Mouse (Mus musculus) thymus, adult 2 months (tissue): ENCODE measurements at regions not wholly inside any gene's neighbourhood (a gene's known extent, or its start where the extent isn't known, plus 50 kb on each side); places are given as distances from the start of the nearest gene placed in this dataset.

Experiments used
- DNase-seq: peaks from one replicate; pipeline ENCODE4 v3.0.0; 2021
- H3K27ac ChIP-seq: fragments of 200-500 bp; 2 replicates; pipeline ENCODE4 v1.5.1; 2012; ENCODE audit warnings: low read length, control low read depth; ENCODE audit not compliant: control insufficient read depth, insufficient read depth
- H3K27me3 ChIP-seq: fragments of 200-500 bp; 2 replicates; pipeline ENCODE4 v1.6.1; 2012; ENCODE audit warnings: mild to moderate bottlenecking, low read length, moderate library complexity, mixed read lengths; ENCODE audit not compliant: control insufficient read depth, insufficient read depth
- H3K36me3 ChIP-seq: fragments of 200-500 bp; 2 replicates; pipeline ENCODE4 v1.6.1; 2012; ENCODE audit warnings: mild to moderate bottlenecking, low read length, moderate library complexity; ENCODE audit not compliant: control insufficient read depth, insufficient read depth
- H3K4me1 ChIP-seq: fragments of 200-500 bp; replicated peaks from 2 replicates; pipeline ENCODE4 v1.6.1; 2012; ENCODE audit warnings: low read length; ENCODE audit not compliant: control insufficient read depth, insufficient read depth
- H3K4me3 ChIP-seq: fragments of 200-500 bp; 2 replicates; pipeline ENCODE4 v1.5.1; 2012; ENCODE audit warnings: mild to moderate bottlenecking, low read length, control low read depth, moderate library complexity; ENCODE audit not compliant: control insufficient read depth, insufficient read depth
- CTCF ChIP-seq: fragments of 200-500 bp; IDR thresholded peaks from 2 replicates; pipeline ENCODE4 v1.5.1; 2012; ENCODE audit warnings: mild to moderate bottlenecking, control low read depth, low read length, moderate library complexity, borderline replicate concordance; ENCODE audit not compliant: control insufficient read depth, poor library complexity, insufficient read depth; ENCODE audit errors: extremely low read depth
- POLR2A ChIP-seq: fragments of 200-500 bp; IDR thresholded peaks from 2 replicates; pipeline ENCODE4 v1.6.1; 2012; ENCODE audit warnings: mild to moderate bottlenecking, low read length, control low read depth, moderate library complexity; ENCODE audit not compliant: control insufficient read depth, poor library complexity, insufficient read depth; ENCODE audit errors: extremely low read depth
- WGBS: fragments of 180-500 bp; shearing (Covaris S2); methylation state at CpG from one replicate; pipeline ENCODE4 v1.1.7; 2018; 5-methylcytosine and 5-hydroxymethylcytosine counted together

- WGBS, result 94% methylated on average over 2 of the region's 2 CpGs
- no peaks in the 10 kb centered on the region for H3K27me3 ChIP-seq
- DNase-seq, result no peak
- H3K36me3 ChIP-seq, result no peaks in the 10 kb centered on the region
- H3K4me3 ChIP-seq, result no peak overlapping the region
- H3K4me1 ChIP-seq, result no peaks in the 10 kb centered on the region
- TF ChIP-seq CTCF (no peak), POLR2A (no peak)
- no peak overlapping the region for H3K27ac ChIP-seq
Observed at GRCm38 (mm10) chr4:55976265-55976664, 444.0 kb upstream of the Klf4 start.

- no peak overlapping the region for H3K27ac ChIP-seq
- no peaks in the 10 kb centered on the region for H3K4me1 ChIP-seq
- H3K36me3 ChIP-seq, result no peaks in the 10 kb centered on the region
- TF ChIP-seq POLR2A (no peak), CTCF (no peak)
- 100% methylated on average over 1 of the region's 1 CpGs for WGBS
- no peak overlapping the region for H3K4me3 ChIP-seq
- no peaks in the 10 kb centered on the region for H3K27me3 ChIP-seq
- DNase-seq, result no peak
Observed at GRCm38 (mm10) chr4:55973706-55974105, 441.4 kb upstream of the Klf4 start.

GRCm38 (mm10) chr4:55972235-55972819 is 440.1 kb upstream of the Klf4 start:
- Histone ChIP-seq H3K27ac (no peak overlapping the region), H3K36me3 (no peaks in the 10 kb centered on the region), H3K4me3 (no peak overlapping the region), H3K27me3 (no peaks in the 10 kb centered on the region), H3K4me1 (no peaks in the 10 kb centered on the region)
- no peak for DNase-seq
- WGBS, result 89% methylated on average over 7 of the region's 7 CpGs
- TF ChIP-seq CTCF, result no peak
- TF ChIP-seq POLR2A, result no peak

GRCm38 (mm10) chr4:55960063-55960462 is 427.8 kb upstream of the Klf4 start:
- DNase-seq, result no peak
- H3K4me3 ChIP-seq, result no peak overlapping the region
- no peaks in the 10 kb centered on the region for H3K4me1 ChIP-seq
- TF ChIP-seq CTCF (no peak), POLR2A (no peak)
- H3K36me3 ChIP-seq, result no peaks in the 10 kb centered on the region
- H3K27ac ChIP-seq, result no peak overlapping the region
- no peaks in the 10 kb centered on the region for H3K27me3 ChIP-seq
- 97% methylated on average over 1 of the region's 1 CpGs for WGBS

GRCm38 (mm10) chr4:55953701-55954100 is 421.4 kb upstream of the Klf4 start:
- no peak for TF ChIP-seq CTCF
- no peak for TF ChIP-seq POLR2A
- no peak for DNase-seq
- Histone ChIP-seq H3K4me1 (no peaks in the 10 kb centered on the region), H3K36me3 (no peaks in the 10 kb centered on the region), H3K27me3 (no peaks in the 10 kb centered on the region), H3K27ac (no peak overlapping the region), H3K4me3 (no peak overlapping the region)
- 90% methylated on average over 1 of the region's 1 CpGs for WGBS

- Histone ChIP-seq H3K4me1 (no peaks in the 10 kb centered on the region), H3K36me3 (no peaks in the 10 kb centered on the region), H3K4me3 (no peak overlapping the region), H3K27ac (no peak overlapping the region), H3K27me3 (no peaks in the 10 kb centered on the region)
- 93% methylated on average over 3 of the region's 3 CpGs for WGBS
- no peak for TF ChIP-seq POLR2A
- TF ChIP-seq CTCF, result no peak
- DNase-seq, result no peak
Observed at GRCm38 (mm10) chr4:55952220-55952619, 420.0 kb upstream of the Klf4 start.

- DNase-seq, result no peak
- Histone ChIP-seq H3K4me1 (no peaks in the 10 kb centered on the region), H3K27ac (no peak overlapping the region), H3K27me3 (no peaks in the 10 kb centered on the region), H3K36me3 (no peaks in the 10 kb centered on the region), H3K4me3 (no peak overlapping the region)
- TF ChIP-seq CTCF, result no peak
- TF ChIP-seq POLR2A, result no peak
- WGBS, result 72% methylated on average over 1 of the region's 1 CpGs
Observed at GRCm38 (mm10) chr4:55941423-55941822, 409.2 kb upstream of the Klf4 start.

- no peak for DNase-seq
- Histone ChIP-seq H3K36me3 (no peaks in the 10 kb centered on the region), H3K27me3 (no peaks in the 10 kb centered on the region), H3K4me1 (no peaks in the 10 kb centered on the region), H3K4me3 (no peak overlapping the region), H3K27ac (no peak overlapping the region)
- TF ChIP-seq CTCF (no peak), POLR2A (no peak)
- WGBS, result 79% methylated on average over 4 of the region's 4 CpGs
Observed at GRCm38 (mm10) chr4:55938383-55938782, 406.1 kb upstream of the Klf4 start.
